Mouse (Mus musculus): ENCODE measurements around the gene Scyl2. TPM values are rescaled to one million over a fixed set of nuclear protein-coding genes. Genes with fewer than 3 reads are reported as not detected.

Scyl2 gene
- polyA plus RNA-seq, 1 experiment from 2014 or later, result 20.4 TPM

DNA sequence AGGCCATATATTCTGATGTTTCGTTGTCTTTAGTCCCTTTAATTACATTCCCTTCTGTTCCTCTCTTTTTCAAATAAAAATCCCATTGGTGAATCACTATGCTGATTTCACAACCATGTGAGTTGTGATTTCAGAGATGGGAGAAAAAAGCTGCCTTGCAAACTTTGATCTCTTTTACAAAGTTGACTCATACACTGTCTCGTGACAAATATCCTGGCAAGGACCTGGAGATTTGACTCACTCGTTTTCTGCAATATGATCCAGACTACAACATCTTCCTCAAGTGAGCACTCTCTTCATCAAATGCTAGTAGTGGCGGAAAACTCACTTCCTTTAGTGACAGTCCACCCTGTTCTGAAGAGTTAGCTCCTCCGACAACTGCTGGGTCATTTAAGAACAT lies 86.8 kb downstream of the Scyl2 start:
- WGBS, result 84% methylated on average over 5 of the region's 5 CpGs
- H3K4me3 ChIP-seq (ENCODE audit: low read depth, low read length), result no peak overlapping the region
- H3K27me3 ChIP-seq (ENCODE audit: control insufficient read depth, insufficient read depth, low read length), result no peaks in the 10 kb centered on the region
- ATAC-seq (ENCODE audit: insufficient number of reproducible peaks, low FRiP score, low TSS enrichment, low read depth) (no peak), DNase-seq (ENCODE audit: low spot score) (no peak)
- no peaks in the 10 kb centered on the region for H3K36me3 ChIP-seq (ENCODE audit: control insufficient read depth, insufficient read depth, low read length)
- H3K27ac ChIP-seq (replicated peaks; ENCODE audit: low read depth, low read length), result no peak overlapping the region
- no peak overlapping the region for H3K4me2 ChIP-seq (ENCODE audit: low read depth, severe bottlenecking)
- no peaks in the 10 kb centered on the region for H3K9me3 ChIP-seq (ENCODE audit: control insufficient read depth, low read length)
- H3K4me1 ChIP-seq (ENCODE audit: control insufficient read depth, insufficient read depth, low read length), result no peaks in the 10 kb centered on the region
- H3K9ac ChIP-seq (ENCODE audit: low read length), result no peak overlapping the region

DNA sequence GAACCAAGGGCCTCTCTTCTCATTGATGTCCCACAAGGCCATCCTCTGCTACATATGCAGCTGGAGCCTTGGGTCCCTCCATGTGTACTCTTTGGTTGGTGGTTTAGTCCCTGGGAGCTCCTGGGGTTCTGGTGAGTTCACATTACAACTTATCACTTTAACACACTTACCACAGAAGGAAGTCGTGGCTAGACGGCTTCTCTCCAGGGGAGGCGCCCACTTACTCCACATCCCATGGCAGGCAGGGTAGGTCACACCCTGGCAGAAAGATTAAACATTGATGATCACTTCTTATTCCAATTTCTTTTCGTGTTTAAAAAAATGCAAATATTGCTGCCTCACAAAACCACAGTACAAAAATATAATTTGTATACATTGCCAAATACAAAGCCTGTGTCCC lies 88.8 kb downstream of the Scyl2 start:
- no peaks in the 10 kb centered on the region for H3K36me3 ChIP-seq (ENCODE audit: control insufficient read depth, insufficient read depth, low read length)
- no peak overlapping the region for H3K27ac ChIP-seq (replicated peaks; ENCODE audit: low read depth, low read length)
- H3K27me3 ChIP-seq (ENCODE audit: control insufficient read depth, insufficient read depth, low read length), result no peaks in the 10 kb centered on the region
- WGBS, result 82% methylated on average over 4 of the region's 4 CpGs
- ATAC-seq (ENCODE audit: insufficient number of reproducible peaks, low FRiP score, low TSS enrichment, low read depth) (no peak), DNase-seq (ENCODE audit: low spot score) (no peak)
- no peaks in the 10 kb centered on the region for H3K4me1 ChIP-seq (ENCODE audit: control insufficient read depth, insufficient read depth, low read length)
- no peak overlapping the region for H3K4me3 ChIP-seq (ENCODE audit: low read depth, low read length)
- H3K4me2 ChIP-seq (ENCODE audit: low read depth, severe bottlenecking), result no peak overlapping the region
- no peaks in the 10 kb centered on the region for H3K9me3 ChIP-seq (ENCODE audit: control insufficient read depth, low read length)
- H3K9ac ChIP-seq (ENCODE audit: low read length), result no peak overlapping the region

DNA sequence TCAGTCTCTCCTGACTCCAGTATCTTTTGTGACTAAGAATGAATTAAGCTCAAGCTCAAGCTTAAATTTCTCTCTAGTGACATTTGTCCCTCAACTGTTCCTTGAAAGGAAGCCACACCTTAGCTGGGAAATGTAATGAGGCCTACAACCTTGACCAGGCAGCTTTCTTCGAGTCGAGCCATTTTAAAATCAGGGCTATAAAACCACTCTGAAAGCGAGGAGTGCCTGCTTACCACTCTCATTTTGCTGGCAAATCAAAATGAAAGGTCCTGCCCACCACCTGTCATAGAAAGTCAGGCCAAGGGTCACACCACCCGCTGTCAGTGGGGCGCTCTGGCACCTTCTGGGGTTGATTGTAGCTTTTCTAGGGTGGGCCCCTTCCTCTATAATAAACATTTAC lies 90.2 kb downstream of the Scyl2 start:
- no peaks in the 10 kb centered on the region for H3K36me3 ChIP-seq (ENCODE audit: control insufficient read depth, insufficient read depth, low read length)
- 79% methylated on average over 5 of the region's 5 CpGs for WGBS
- ATAC-seq (ENCODE audit: insufficient number of reproducible peaks, low FRiP score, low TSS enrichment, low read depth) (no peak), DNase-seq (ENCODE audit: low spot score) (no peak)
- H3K4me3 ChIP-seq (ENCODE audit: low read depth, low read length), result no peak overlapping the region
- H3K27me3 ChIP-seq (ENCODE audit: control insufficient read depth, insufficient read depth, low read length), result no peaks in the 10 kb centered on the region
- no peaks in the 10 kb centered on the region for H3K9me3 ChIP-seq (ENCODE audit: control insufficient read depth, low read length)
- no peaks in the 10 kb centered on the region for H3K4me1 ChIP-seq (ENCODE audit: control insufficient read depth, insufficient read depth, low read length)
- no peak overlapping the region for H3K4me2 ChIP-seq (ENCODE audit: low read depth, severe bottlenecking)
- H3K9ac ChIP-seq (ENCODE audit: low read length), result no peak overlapping the region
- no peak overlapping the region for H3K27ac ChIP-seq (replicated peaks; ENCODE audit: low read depth, low read length)

DNA sequence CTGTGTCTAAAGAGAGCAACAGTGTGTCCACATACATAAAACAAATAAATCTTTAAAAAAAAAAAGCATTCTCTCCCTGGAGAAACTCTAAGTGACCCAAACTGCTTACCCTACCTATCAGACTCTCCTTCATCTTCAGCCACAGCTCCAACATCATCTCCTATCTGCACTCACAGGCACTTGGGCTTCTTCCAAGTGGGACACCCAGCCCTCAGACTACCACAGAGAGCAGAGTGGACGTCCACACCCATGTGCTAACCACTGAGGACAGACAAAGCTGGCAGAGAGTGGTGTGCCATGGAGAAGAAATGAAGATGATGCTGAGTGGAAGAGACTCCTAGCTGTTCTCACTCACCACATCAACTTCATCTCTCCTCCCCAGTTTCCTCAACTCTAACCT lies 90.6 kb downstream of the Scyl2 start:
- Histone ChIP-seq H3K36me3 (ENCODE audit: control insufficient read depth, insufficient read depth, low read length) (no peaks in the 10 kb centered on the region), H3K4me1 (ENCODE audit: control insufficient read depth, insufficient read depth, low read length) (no peaks in the 10 kb centered on the region), H3K27ac (replicated peaks; ENCODE audit: low read depth, low read length) (no peak overlapping the region), H3K4me2 (ENCODE audit: low read depth, severe bottlenecking) (no peak overlapping the region), H3K9ac (ENCODE audit: low read length) (no peak overlapping the region), H3K9me3 (ENCODE audit: control insufficient read depth, low read length) (no peaks in the 10 kb centered on the region), H3K27me3 (ENCODE audit: control insufficient read depth, insufficient read depth, low read length) (no peaks in the 10 kb centered on the region), H3K4me3 (ENCODE audit: low read depth, low read length) (no peak overlapping the region)
- 67% methylated on average over 1 of the region's 1 CpGs for WGBS
- DNase-seq (ENCODE audit: low spot score) (no peak), ATAC-seq (ENCODE audit: insufficient number of reproducible peaks, low FRiP score, low TSS enrichment, low read depth) (no peak)

- 82% methylated on average over 4 of the region's 4 CpGs for WGBS
- Histone ChIP-seq H3K36me3 (ENCODE audit: control insufficient read depth, insufficient read depth, low read length) (no peaks in the 10 kb centered on the region), H3K27me3 (ENCODE audit: control insufficient read depth, insufficient read depth, low read length) (no peaks in the 10 kb centered on the region), H3K4me2 (ENCODE audit: low read depth, severe bottlenecking) (no peak overlapping the region), H3K27ac (replicated peaks; ENCODE audit: low read depth, low read length) (no peak overlapping the region), H3K4me1 (ENCODE audit: control insufficient read depth, insufficient read depth, low read length) (no peaks in the 10 kb centered on the region), H3K9ac (ENCODE audit: low read length) (no peak overlapping the region), H3K4me3 (ENCODE audit: low read depth, low read length) (no peak overlapping the region), H3K9me3 (ENCODE audit: control insufficient read depth, low read length) (no peaks in the 10 kb centered on the region)
- ATAC-seq (ENCODE audit: insufficient number of reproducible peaks, low FRiP score, low TSS enrichment, low read depth), result no peak
- no peak for DNase-seq (ENCODE audit: low spot score)
These were observed 91.8 kb downstream of the Scyl2 start for GRCm38 (mm10) chr10:89594309-89594708.

GRCm38 (mm10) chr10:89592797-89593196 lies 93.3 kb downstream of the Scyl2 start:
- no peak for ATAC-seq (ENCODE audit: insufficient number of reproducible peaks, low FRiP score, low TSS enrichment, low read depth)
- Histone ChIP-seq H3K27me3 (ENCODE audit: control insufficient read depth, insufficient read depth, low read length) (no peaks in the 10 kb centered on the region), H3K9me3 (ENCODE audit: control insufficient read depth, low read length) (no peaks in the 10 kb centered on the region), H3K4me1 (ENCODE audit: control insufficient read depth, insufficient read depth, low read length) (no peaks in the 10 kb centered on the region), H3K27ac (replicated peaks; ENCODE audit: low read depth, low read length) (no peak overlapping the region), H3K36me3 (ENCODE audit: control insufficient read depth, insufficient read depth, low read length) (no peaks in the 10 kb centered on the region), H3K4me3 (ENCODE audit: low read depth, low read length) (no peak overlapping the region), H3K4me2 (ENCODE audit: low read depth, severe bottlenecking) (no peak overlapping the region), H3K9ac (ENCODE audit: low read length) (no peak overlapping the region)
- DNase-seq (ENCODE audit: low spot score), result no peak
- WGBS, result 72% methylated on average over 4 of the region's 4 CpGs

GRCm38 (mm10) chr10:89589877-89590276 lies 96.2 kb downstream of the Scyl2 start:
- H3K9ac ChIP-seq (ENCODE audit: low read length), result no peak overlapping the region
- ATAC-seq (ENCODE audit: insufficient number of reproducible peaks, low FRiP score, low TSS enrichment, low read depth) (no peak), DNase-seq (ENCODE audit: low spot score) (no peak)
- H3K4me1 ChIP-seq (ENCODE audit: control insufficient read depth, insufficient read depth, low read length), result no peaks in the 10 kb centered on the region
- H3K27me3 ChIP-seq (ENCODE audit: control insufficient read depth, insufficient read depth, low read length), result no peaks in the 10 kb centered on the region
- no peaks in the 10 kb centered on the region for H3K9me3 ChIP-seq (ENCODE audit: control insufficient read depth, low read length)
- no peak overlapping the region for H3K4me2 ChIP-seq (ENCODE audit: low read depth, severe bottlenecking)
- WGBS, result 100% methylated on average over 1 of the region's 1 CpGs
- no peak overlapping the region for H3K27ac ChIP-seq (replicated peaks; ENCODE audit: low read depth, low read length)
- H3K4me3 ChIP-seq (ENCODE audit: low read depth, low read length), result no peak overlapping the region
- no peaks in the 10 kb centered on the region for H3K36me3 ChIP-seq (ENCODE audit: control insufficient read depth, insufficient read depth, low read length)

Other genes starting within 250 kb of the Scyl2 start
- gene Gas2l3, start 242.3 kb downstream of the Scyl2 start, polyA plus RNA-seq (2014; fragmentation: Nextera tagmentation; extraction: Ambion mirVana), result 9.6 and 10.9 TPM in 2 replicates
- gene Nr1h4, start 152.7 kb downstream of the Scyl2 start, polyA plus RNA-seq (2014; fragmentation: Nextera tagmentation; extraction: Ambion mirVana), result not detected in 2 replicates
- gene Slc17a8, start 65.0 kb downstream of the Scyl2 start, polyA plus RNA-seq (2014; fragmentation: Nextera tagmentation; extraction: Ambion mirVana), result not detected in 2 replicates
- 38.4 and 41.4 TPM in 2 replicates for gene Actr6, start 46.0 kb upstream of the Scyl2 start, polyA plus RNA-seq (2014; fragmentation: Nextera tagmentation; extraction: Ambion mirVana)
- 32.3 and 34.1 TPM in 2 replicates for gene Uhrf1bp1l, start 58.7 kb upstream of the Scyl2 start, polyA plus RNA-seq (2014; fragmentation: Nextera tagmentation; extraction: Ambion mirVana)
- 0.36 and 1.4 TPM in 2 replicates for gene Anks1b, start 187.2 kb upstream of the Scyl2 start, polyA plus RNA-seq (2014; fragmentation: Nextera tagmentation; extraction: Ambion mirVana)

All from limb, embryonic 11.5 days (tissue).